Mouse (Mus musculus) G1E-ER4 (cell line): ENCODE data around the gene Pax2. TPM values are rescaled to one million over a fixed set of nuclear protein-coding genes. Genes with fewer than 3 reads are reported as not detected.

Source experiments
- GATA1 ChIP-seq: IDR thresholded peaks from one replicate; pipeline ENCODE4 v1.8.0; 2012; ENCODE audit warnings: low read length, inconsistent platforms
- polyA plus RNA-seq: library from polyadenylated mRNA; stranded (reverse); fragments of >175 nt; gene quantifications from 2 replicates; pipeline ENCODE4 v1.2.3, GENCODE M21; 2012

Gene Pax2
- polyA plus RNA-seq: not detected in 2 replicates

DNA sequence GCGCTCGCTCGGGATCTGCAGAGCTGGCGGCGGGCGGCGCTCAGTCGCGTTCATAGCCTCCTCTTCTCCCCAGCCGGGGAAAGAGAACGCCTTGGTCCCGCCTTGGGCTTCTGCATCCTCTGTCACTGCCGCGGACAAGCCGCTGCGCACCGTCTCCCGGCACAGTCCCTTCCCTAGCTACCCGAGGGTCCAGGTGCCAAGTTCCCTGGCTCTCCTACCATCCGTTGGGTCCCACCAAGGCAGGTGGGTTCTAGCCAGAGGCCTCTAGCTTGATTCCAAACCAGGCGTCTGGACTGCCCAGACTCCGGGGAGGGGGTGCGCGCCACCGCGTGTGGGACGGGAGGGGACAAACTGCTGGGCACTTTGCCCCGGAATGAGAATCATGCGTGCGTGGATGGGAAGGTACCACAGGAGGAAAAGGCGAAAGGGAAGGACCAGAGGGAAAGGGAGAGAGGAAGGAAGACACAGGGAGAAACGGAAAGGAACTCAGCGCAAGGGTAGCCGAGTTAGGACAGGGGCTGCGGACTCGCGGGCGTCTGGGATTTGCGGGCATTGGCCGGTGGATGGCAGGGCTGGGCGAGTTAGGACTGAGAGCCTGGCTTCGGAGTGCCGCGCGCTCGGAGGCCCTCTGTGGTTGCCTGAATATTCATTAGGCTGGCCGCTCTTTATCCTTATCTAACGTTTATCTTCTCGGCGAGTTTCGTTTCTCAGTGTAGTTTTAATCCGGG, at the start of gene Pax2:
TSS of gene Pax2 (plus strand) at position 353 of the 728 bp plus-strand sequence.
- no peak for TF ChIP-seq GATA1

DNA sequence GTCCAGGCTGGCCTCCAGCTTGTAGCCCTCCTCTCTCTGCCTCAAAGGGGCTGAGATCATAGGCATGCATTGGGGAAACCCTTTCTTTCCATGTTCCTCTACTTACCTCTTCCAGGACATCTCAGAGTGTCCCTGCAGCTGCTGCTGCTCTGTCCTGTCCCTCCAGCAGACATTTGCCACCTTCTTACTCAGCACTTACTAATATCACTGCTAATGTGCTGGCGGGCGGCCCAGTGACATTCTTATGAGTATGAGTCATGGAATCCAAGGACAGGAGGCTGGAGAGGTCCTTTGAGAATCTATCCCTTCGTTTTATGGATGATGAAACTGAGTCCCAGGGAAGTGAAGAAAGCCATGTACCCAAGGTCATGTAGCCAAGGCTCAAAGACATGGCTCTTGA, 47.0 kb upstream of the Pax2 start:
- no peak for TF ChIP-seq GATA1

DNA sequence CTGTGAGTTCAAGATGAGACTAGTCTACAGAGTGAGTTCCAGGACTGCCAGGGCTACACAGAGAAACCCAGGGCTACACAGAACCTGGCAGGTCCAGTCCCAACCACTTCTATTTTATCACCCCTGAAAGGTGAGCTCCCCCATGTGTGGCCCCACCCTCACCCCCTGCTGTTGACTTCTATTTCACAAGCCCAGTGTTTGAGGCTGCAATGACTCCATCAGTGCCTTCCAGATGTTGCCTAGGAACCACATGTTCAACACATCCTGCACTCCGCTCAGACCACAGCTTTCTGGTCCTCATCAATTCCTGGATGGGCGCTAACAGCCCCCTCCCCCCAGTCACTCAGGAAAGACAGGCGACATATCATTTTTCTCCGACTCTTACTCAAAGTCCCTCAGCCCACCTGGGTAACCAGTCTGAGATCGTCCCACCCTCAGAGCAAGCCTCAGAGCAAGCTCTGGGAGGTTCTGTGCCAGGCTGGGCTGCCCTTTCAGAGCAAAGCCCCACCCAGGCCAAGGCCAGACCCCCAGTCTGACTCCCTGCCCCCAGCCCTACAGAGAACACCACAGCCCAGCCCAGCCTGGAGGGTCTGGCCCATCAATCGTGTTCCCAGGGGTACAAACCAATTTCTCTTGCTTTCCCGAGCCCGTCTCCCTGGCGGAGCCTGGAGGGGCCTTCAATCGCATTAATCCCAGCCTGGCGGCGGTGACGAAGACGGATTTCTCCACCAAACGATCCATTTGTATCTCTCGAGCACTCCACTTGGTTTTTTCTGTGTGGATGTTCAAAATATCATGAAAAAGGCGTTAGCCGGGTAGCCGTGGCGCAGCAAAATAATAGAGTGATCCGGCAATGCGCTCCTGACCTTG, 38.9 kb upstream of the Pax2 start:
- no peak for TF ChIP-seq GATA1

DNA sequence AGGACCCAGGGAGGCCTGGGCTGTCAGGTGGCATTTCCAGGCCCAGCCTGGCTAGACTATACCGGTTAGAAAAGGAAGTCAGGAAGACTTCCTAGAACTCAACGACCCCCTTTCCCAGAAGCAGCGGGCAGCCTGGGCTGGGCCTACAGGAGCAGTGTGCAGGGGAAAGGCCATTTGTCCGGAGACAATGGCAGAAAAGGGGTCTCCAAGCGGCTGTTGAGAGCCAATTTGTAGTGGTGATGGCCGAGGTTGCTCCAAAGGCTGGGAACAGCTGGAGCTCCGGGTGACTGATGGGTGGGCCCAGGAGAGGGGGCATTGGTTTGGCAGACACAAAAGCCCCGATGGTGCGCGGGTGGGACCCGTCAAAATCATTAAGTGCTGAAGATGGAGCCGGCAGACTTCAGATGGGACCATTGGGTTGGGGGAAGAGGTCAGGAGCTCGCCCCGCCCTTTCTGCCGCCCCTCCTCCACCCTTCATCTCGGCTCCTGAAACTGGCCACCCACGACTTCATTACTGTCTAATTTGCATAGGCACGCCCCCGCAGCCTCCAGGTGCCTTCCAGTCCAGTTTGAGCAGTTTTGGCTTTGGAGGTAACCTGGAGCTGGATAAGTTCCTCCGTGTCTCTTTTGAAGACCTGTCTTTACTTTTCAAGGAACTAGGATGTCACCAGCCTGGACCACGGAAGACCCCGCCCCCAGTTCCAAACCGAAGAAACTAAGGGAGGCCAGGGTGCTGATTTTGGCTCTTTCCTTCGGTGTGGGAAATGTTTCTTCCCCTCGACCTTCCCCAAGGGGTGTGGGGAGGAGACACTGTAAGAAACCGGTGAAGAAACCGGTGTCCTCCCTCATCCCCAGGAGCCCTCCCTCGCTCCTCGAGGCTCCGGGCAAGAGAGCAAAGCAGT, 36.3 kb upstream of the Pax2 start:
- TF ChIP-seq GATA1: no peak

DNA sequence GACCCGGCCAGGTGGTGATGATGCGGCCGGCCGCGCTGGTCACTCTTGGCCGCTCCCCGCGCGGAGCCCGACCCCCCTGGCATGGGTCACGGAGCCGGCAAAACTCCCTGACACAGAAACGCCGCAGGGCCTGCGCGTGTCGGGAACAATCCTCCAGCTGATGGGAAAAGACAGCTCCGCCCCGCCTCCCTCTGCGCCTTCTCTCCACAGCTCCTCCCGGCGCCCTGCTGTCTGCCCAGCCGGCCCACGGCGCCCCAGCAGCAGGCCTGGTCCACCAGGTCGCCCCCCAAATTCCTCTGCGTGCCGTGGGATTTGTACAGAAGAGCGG, 35.7 kb upstream of the Pax2 start:
- no peak for TF ChIP-seq GATA1

DNA sequence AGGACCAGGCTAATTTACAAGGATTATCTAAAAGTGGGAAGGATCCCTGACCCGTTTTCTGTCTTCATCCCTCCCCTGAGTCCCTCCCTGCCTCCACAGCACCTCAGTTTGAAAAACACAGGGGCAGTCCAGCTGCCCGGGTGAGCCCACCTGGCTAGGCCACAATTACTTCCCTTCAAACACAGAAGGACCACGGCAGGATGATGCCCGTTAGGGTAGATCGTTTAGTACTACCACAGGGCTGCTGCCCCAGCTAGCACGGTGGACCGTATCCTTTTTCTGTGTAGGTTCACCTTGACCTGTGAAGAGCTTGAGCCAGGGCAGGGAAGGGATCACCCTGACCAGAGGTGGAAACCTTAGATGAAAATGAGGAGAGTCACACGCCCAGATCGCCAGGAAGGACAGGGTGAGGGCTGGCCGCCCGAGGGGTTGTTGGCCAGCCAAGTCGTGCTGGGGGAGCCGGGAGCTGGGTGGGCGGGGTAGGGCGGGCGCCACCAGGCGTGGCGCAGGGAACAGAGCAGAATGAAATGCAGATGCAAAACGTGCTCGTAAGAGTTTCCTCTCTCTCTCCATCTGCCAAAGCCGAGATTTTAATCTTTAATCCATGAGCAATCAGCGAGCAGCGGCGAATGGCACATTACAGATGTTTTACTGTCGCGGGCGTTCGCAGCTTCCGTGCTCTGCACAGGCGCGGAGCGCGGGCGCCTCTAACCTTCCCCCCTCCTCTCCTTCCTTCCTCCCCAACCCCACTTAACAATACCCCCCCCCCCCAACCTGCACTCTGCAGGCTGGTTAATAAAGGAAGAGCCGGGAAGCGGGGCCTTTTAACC, 32.0 kb upstream of the Pax2 start:
- TF ChIP-seq GATA1: no peak

DNA sequence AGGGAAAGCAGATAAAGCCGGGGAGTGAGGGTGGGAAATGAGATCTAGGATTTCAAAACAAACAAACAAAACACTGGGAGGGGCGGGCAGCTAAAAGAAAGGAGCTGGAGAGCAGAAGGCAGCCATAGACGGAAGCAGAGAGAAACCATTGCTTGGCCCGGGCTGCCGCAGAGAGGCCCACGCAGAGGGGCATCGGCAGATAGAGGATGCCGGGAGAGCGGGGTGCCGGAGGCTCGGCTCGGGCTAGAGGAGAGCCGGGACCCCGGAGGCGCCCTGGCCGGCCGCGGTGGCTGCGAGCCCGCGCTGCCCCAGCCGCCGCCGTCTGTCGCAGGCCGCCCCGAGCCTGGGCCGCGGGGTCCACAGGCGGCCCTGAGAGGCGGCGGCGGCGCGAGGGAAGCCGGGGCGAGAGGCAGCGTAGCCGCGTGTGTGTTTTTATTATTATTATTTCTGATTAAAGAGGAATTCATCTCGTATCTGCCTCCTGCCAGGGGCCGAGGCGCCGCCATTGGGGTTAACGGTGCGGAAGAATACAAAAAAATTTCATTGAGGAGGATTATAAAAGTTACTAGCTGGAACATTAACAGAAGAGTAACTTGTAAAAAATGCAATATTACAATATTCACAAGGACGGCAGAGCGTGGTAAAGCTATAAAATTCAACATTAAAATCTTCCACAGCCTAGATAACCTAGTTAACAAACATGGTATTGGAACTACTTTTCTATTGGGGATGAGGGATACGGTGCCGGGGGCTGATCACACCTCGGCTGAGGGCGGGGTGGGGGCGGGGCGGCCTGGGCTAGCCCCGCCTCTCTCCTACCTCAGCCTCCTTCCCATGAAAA, 29.7 kb upstream of the Pax2 start:
- no peak for TF ChIP-seq GATA1

DNA sequence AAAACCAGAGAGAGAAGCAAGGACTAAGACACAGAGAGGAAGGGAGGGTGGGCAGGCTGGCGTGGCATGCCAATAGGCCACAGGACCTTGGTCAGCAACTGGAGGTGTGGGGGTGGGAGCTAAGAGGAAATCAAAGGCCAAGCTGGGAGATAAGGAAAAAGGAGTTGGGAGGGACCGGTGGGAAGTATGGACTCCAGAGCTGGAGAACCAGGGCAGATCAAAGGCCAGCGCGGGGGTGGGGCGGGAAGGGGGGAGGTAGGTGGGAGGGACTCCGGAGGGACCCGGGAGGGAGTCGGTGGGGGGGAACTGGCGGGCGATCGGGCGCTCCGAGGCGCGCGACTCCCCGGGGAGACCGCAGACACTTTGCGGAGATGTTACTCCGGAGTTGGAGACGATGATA, 21.7 kb upstream of the Pax2 start:
- no peak for TF ChIP-seq GATA1

DNA sequence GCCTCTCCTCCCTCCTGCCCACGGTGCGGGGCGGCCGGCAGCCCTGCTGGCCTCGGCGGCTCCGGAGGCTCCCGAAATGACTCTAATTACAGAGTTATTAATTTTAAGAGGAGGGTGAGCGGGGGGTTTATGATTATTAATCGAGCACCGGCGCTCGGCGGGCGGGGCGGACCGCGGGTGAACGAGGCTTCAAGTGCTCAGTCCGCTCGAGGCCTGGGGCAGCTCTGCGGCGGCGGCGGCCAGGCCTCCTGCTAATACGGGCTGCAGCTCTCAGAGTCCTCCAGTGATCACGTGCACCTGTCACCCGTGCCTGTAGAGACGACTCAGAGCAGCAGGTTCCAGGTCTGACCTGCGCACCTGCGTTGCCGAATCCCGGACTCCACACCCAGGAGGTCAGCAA, 21.2 kb upstream of the Pax2 start:
- TF ChIP-seq GATA1: no peak

DNA sequence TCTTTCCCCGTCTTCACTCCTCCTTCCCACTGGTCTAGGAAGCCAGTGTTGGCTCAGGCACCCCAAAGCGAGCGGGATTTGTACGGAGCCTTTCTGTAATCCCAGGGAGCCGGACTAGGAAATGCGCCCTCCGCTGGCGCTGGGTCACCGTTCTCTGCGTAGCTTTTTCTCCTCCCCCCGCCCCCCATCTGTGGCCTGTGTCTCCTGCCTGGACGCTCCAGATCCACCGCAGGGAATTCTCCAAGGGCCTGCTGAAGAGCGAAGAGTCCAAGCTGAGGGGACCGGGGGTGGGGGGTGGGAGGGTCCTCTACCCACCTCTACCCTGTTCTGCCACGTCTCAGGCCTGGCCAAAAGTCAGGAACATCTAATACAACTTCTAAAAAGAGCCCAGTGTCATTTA, 15.5 kb upstream of the Pax2 start:
- no peak for TF ChIP-seq GATA1

DNA sequence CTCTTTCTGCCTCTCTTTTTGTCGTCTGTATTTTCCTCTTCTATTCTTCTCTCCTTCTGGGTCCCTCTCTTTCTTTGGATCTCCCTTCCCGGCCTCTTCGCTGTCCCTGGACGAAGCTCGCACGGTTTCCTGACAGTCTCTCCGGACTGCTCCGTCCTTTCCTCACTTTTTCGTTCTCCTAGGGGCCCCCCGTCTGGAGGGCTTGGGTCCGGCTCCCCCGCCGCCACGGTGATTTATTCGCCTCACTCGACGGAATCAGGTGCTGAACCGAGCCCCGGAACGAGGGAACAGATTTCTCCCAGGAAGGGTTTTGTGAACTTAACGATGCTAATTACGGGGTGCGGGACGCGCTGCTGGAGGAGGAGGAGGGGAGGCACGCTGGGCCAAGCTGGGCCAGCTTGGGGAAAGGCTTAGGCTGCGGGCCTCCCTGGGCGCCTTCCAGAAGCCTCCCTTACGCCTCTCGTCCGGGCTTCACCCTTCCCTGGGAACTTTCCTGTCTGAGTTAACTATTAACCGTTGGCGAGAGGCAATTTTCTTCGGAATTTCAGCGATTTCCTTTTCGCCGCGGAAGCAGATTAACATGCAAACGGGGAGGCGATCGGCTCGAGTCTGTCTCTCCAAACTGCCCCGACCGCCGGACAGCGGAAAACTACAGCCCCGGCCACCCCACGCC, 14.6 kb upstream of the Pax2 start:
- no peak for TF ChIP-seq GATA1

DNA sequence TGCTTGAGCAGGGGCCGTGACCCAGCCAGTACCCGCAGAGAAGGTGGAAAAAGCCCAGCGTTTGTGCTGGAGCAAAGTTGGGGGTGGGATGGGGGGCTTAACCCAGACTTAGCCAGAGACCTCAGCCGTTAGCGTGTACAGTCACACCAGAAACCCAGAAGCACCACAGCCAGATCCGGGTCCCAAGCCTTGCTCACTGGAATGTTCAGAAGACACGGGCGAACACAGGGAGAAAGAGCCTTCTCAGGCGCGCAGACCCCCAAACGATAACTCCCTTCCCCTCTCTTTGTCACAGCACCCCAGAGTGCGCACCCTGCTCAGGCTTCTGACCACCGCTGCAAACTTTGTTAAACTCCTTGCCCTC, 14.1 kb upstream of the Pax2 start:
- TF ChIP-seq GATA1: no peak

DNA sequence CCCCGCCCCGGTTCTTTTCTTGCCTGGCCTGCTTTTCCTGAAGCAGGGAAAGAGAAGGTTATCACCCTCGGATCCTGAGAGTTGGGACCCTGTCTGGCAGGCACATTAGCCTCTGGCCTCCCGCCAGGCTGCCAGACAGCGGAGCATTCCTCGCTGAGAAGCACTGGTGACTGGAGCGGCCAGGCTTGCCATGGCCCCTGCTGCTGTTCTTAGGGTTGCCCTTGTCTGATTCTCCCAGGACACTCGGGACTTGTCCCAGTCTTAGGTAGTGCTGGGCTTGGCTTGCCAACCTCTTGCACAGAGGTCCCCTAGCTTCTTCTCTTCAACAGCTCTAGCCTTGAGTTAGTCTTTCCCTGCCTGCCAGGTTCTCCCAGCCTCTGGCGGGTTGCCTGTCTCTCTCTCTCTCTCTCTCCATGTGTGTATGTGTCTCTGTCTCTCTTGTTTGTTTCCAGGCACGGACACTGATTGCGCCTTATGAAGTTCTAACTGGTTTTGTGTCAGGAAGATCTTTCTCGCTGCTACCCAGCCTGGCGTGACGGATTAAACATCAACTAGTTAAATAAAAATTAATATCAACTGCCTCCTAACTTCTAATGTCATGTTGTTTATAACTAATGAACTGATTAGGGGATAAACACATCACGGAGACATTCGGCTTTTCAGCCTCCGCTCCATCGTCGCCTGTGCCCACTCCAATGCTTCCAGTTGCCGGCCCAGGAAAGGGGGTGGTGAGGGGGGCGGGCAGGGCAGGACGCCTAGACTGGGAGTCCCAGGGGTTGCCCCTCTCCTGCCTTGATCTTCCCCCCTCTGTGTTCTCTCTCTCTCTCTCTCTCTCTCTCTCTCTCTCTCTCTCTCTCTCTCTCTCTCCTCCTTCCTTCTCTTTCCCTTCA, 13.5 kb upstream of the Pax2 start:
- no peak for TF ChIP-seq GATA1
